Mouse (Mus musculus): ENCODE data around the gene Cnr2. TPM values are rescaled to one million over a fixed set of nuclear protein-coding genes. Genes with fewer than 3 reads are reported as not detected.

The Cnr2 gene
- polyA plus RNA-seq, 1 experiment from 2014 or later, result 0.90 TPM

DNA sequence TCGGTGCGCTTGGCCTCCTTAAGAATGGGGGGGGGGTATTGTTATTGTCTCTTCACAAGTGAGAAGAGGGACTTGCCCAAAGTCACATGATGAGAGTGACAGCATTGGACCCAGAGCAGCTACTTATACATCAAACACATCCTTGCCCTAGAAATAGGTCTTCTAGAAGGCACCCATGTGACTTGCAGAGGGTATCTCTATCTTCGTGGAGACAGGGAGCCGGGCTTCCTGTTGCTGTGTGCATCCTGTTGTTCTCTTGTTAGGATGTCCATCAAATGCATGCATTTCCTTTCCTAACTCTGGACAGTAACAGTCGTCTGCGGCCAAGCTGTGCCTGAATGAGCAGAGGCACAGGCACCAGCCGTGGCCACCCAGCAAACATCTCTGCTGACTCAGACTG lies 16.3 kb downstream of the Cnr2 start:
- H3K27ac ChIP-seq (ENCODE audit: low read length), result no peak overlapping the region

DNA sequence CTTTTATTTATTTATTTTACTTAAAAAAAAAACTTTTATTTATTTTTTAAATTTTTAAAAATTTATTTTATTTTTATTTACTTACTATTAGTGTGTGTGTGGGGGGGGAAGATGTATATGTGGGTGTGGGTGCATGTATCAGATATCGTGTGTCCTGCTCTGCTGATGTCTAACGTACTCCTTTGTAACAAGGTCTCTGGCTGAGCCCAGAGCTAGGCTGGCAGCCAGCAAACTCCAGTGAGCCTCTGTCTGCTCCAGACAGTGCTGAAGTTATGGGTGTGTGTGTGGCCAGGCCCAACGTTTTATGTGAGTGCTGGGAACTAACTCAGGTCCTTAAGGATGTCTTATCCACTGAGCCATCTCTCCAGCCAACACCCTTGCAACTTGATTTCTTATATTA lies 17.0 kb downstream of the Cnr2 start:
- peaks cover 3% of the 10 kb centered on the region; the same call in 1 of the 2 replicates for H3K4me1 ChIP-seq (ENCODE audit: control insufficient read depth, insufficient read depth, low read length)
- no peak overlapping the region for H3K9ac ChIP-seq (ENCODE audit: low read length)
- H3K36me3 ChIP-seq (ENCODE audit: control insufficient read depth, insufficient read depth, low read length), result no peaks in the 10 kb centered on the region
- no peak for ATAC-seq (ENCODE audit: insufficient read depth, low FRiP score)
- no peak overlapping the region for H3K27ac ChIP-seq (ENCODE audit: low read length)
- 50% methylated on average over 3 of the region's 3 CpGs for WGBS
- H3K4me3 ChIP-seq (replicated peaks; ENCODE audit: low read length), result no peak overlapping the region
- no peaks in the 10 kb centered on the region for H3K9me3 ChIP-seq (replicated peaks; ENCODE audit: control insufficient read depth, low read length)
- H3K4me2 ChIP-seq (ENCODE audit: low read depth, low read length), result no peak overlapping the region
- H3K27me3 ChIP-seq (ENCODE audit: control insufficient read depth, insufficient read depth, low read length), result no peaks in the 10 kb centered on the region

More for the DNA sequence above, 16.3 kb downstream of the Cnr2 start:
- Histone ChIP-seq H3K4me2 (ENCODE audit: low read depth, low read length) (no peak overlapping the region), H3K9ac (ENCODE audit: low read length) (no peak overlapping the region), H3K4me3 (replicated peaks; ENCODE audit: low read length) (no peak overlapping the region), H3K36me3 (ENCODE audit: control insufficient read depth, insufficient read depth, low read length) (no peaks in the 10 kb centered on the region), H3K27me3 (ENCODE audit: control insufficient read depth, insufficient read depth, low read length) (no peaks in the 10 kb centered on the region), H3K9me3 (replicated peaks; ENCODE audit: control insufficient read depth, low read length) (no peaks in the 10 kb centered on the region), H3K4me1 (ENCODE audit: control insufficient read depth, insufficient read depth, low read length) (peaks cover 3% of the 10 kb centered on the region; the same call in 1 of the 2 replicates)
- WGBS, result 67% methylated on average over 7 of the region's 7 CpGs
- no peak for ATAC-seq (ENCODE audit: insufficient read depth, low FRiP score)

DNA sequence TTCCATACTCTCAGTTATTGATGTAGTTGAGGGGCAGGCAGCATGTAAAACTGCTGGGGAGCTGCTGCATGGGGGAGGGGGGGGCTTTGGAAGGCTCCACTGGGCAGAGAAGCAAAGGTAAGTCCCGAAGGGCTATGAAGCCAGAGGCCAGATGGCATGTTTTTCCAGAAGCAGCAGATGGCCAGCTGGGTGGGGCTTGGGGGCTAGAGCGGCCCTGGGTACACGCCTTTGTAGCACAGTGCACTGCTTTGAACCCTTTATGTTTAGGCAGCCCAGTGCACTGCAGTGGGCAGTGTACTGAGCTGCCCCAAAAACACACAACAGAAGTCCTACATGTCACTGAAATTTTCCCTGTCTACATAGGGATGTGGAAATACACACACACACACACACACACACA lies 17.6 kb downstream of the Cnr2 start:
- 32% methylated on average over 3 of the region's 3 CpGs for WGBS
- Histone ChIP-seq H3K27ac (ENCODE audit: low read length) (no peak overlapping the region), H3K9me3 (replicated peaks; ENCODE audit: control insufficient read depth, low read length) (no peaks in the 10 kb centered on the region), H3K4me2 (ENCODE audit: low read depth, low read length) (no peak overlapping the region), H3K4me1 (ENCODE audit: control insufficient read depth, insufficient read depth, low read length) (peaks cover 3% of the 10 kb centered on the region; the same call in 1 of the 2 replicates), H3K9ac (ENCODE audit: low read length) (no peak overlapping the region), H3K27me3 (ENCODE audit: control insufficient read depth, insufficient read depth, low read length) (no peaks in the 10 kb centered on the region), H3K4me3 (replicated peaks; ENCODE audit: low read length) (no peak overlapping the region), H3K36me3 (ENCODE audit: control insufficient read depth, insufficient read depth, low read length) (no peaks in the 10 kb centered on the region)
- no peak for ATAC-seq (ENCODE audit: insufficient read depth, low FRiP score)

DNA sequence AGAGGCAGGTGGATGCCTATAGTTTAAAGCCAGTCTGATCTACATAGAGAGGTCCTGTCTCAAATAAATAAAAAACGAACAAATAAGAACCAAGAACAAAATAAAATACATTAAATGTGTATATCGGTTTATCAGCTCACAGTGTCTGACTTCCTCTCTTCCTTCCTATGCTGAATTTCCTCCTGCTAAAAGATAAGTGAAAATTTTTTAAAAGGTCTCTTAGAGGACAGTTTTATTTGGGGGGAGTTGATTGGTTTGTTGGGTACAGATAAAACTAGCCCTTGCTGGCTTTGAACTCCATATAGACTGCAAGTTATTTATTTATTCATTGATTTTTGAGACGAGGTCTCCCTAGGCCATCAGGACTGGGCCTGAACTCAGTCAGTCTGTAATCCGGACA lies 18.2 kb downstream of the Cnr2 start:
- Histone ChIP-seq H3K4me3 (replicated peaks; ENCODE audit: low read length) (no peak overlapping the region), H3K9me3 (replicated peaks; ENCODE audit: control insufficient read depth, low read length) (no peaks in the 10 kb centered on the region), H3K27me3 (ENCODE audit: control insufficient read depth, insufficient read depth, low read length) (no peaks in the 10 kb centered on the region), H3K27ac (ENCODE audit: low read length) (no peak overlapping the region), H3K4me1 (ENCODE audit: control insufficient read depth, insufficient read depth, low read length) (peaks cover 3% of the 10 kb centered on the region; the same call in 1 of the 2 replicates), H3K9ac (ENCODE audit: low read length) (no peak overlapping the region), H3K4me2 (ENCODE audit: low read depth, low read length) (no peak overlapping the region), H3K36me3 (ENCODE audit: control insufficient read depth, insufficient read depth, low read length) (no peaks in the 10 kb centered on the region)
- WGBS, result 59% methylated on average over 4 of the region's 4 CpGs
- ATAC-seq (ENCODE audit: insufficient read depth, low FRiP score), result no peak

DNA sequence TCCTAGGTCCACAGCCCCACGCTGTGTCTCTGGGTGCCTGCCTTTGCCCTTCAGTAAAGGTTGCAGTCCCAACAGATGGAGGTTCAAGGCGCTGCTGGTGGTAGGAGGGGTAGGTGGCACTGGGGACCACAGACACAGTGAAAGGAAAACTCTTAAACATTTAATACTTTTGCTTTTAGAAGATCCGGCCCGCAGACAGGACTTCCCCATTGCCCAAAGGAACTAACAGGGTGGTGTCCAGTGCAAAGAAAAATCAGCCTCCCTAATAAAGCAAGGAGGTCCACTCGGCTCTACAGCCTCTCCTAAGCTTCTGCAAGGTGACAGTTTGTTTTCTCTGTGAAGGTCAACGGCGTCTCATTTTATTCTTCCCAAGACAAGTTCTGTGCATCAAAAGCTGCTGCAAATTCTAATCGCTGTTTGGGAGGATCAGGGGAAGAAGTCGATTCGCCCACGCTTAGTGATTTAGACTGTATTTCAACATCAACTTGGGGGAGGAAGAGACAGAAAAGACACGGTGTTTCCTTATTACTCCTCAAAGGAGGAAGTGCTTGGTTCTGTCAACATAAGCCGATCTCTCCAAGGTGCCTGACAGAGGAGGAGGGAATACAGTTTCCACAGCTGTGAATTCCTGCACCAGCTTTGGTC lies 23.6 kb downstream of the Cnr2 start:
- Histone ChIP-seq H3K27me3 (ENCODE audit: control insufficient read depth, insufficient read depth, low read length) (no peaks in the 10 kb centered on the region), H3K4me3 (replicated peaks; ENCODE audit: low read length) (no peak overlapping the region), H3K9me3 (replicated peaks; ENCODE audit: control insufficient read depth, low read length) (no peaks in the 10 kb centered on the region), H3K36me3 (ENCODE audit: control insufficient read depth, insufficient read depth, low read length) (peaks cover 3% of the 10 kb centered on the region; the same call in 1 of the 2 replicates), H3K9ac (ENCODE audit: low read length) (no peak overlapping the region), H3K4me2 (ENCODE audit: low read depth, low read length) (no peak overlapping the region), H3K4me1 (ENCODE audit: control insufficient read depth, insufficient read depth, low read length) (peaks cover 6% of the 10 kb centered on the region), H3K27ac (ENCODE audit: low read length) (no peak overlapping the region)
- no peak for ATAC-seq (ENCODE audit: insufficient read depth, low FRiP score)
- 75% methylated on average over 13 of the region's 13 CpGs for WGBS

DNA sequence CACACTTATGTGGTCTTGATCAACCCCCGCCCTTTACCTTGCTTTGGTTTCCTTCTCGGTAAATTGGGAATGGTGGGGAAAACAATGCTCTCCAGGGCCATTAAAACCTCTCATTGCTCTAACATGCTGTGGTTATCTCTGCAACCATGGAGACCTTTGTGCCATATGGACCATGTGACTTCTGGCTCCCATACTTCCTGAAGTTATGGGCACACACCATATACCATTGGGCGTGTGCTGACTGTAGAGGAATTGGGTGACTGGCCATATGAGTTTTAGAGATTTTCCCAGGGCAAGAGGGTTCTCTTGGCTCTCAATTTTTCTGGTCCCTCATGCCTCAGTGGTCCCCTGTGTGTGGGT lies 24.1 kb downstream of the Cnr2 start:
- H3K9ac ChIP-seq (ENCODE audit: low read length), result no peak overlapping the region
- WGBS, result 86% methylated on average over 3 of the region's 3 CpGs
- H3K4me1 ChIP-seq (ENCODE audit: control insufficient read depth, insufficient read depth, low read length), result peaks cover 6% of the 10 kb centered on the region
- ATAC-seq (ENCODE audit: insufficient read depth, low FRiP score), result no peak
- H3K27ac ChIP-seq (ENCODE audit: low read length), result 0 out of 2 replicates have a peak overlapping the region, but pooled peaks have one; percentile 16
- no peaks in the 10 kb centered on the region for H3K27me3 ChIP-seq (ENCODE audit: control insufficient read depth, insufficient read depth, low read length)
- H3K4me3 ChIP-seq (replicated peaks; ENCODE audit: low read length), result no peak overlapping the region
- H3K36me3 ChIP-seq (ENCODE audit: control insufficient read depth, insufficient read depth, low read length), result peaks cover 3% of the 10 kb centered on the region; the same call in 1 of the 2 replicates
- H3K4me2 ChIP-seq (ENCODE audit: low read depth, low read length), result no peak overlapping the region
- H3K9me3 ChIP-seq (replicated peaks; ENCODE audit: control insufficient read depth, low read length), result no peaks in the 10 kb centered on the region

DNA sequence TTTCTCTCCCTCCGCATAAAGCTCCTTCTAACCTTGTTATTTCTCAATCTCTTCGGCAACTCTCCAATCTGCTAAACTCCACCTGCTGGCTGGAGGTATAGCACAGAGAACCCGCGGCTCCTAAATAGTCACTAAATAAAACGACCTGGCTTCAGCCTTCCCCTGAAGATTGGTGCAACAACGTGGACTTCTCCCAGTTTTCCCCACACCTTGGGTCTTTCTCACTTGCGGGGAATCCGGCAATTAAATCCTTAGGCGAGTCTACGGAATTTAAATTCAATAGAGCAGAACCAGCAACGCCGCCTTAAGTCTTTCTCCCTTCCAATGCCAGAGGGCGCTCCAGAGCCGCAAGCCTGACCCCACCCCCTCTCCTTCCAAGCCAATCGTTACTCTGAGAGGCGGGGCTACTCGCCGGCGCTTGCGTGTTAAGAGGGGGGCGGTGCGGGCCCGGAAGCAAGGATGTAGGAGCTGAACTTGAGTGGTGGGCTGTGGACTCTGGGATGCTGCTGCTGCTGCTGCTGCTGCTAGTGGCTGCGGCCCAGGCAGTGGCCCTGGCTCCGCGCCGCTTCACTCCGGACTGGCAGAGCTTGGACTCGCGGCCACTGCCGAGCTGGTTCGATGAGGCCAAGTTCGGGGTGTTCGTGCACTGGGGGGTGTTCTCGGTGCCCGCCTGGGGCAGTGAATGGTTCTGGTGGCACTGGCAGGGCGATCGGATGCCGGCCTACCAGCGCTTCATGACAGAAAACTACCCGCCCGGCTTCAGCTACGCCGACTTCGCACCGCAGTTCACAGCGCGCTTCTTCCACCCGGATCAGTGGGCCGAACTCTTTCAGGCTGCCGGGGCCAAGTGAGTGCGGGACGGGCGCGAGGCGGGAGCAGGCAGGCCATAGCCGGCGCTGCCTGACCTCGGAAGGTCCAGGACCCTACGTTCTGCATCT lies 25.4 kb downstream of the Cnr2 start, which contains the start of gene Fuca1:
Gene Fuca1, plus strand, starts transcription at position 432 of the 938 bp plus-strand sequence.
- peak within 1 kb of the TSS; percentile 80 for H3K4me3 ChIP-seq (replicated peaks; ENCODE audit: low read length)
- peaks cover 3% of the 10 kb centered on the region; the same call in 1 of the 2 replicates for H3K36me3 ChIP-seq (ENCODE audit: control insufficient read depth, insufficient read depth, low read length)
- H3K27ac ChIP-seq (ENCODE audit: low read length), result peak within 1 kb of the TSS; percentile 73
- peak within 1 kb of the TSS; percentile 79 for H3K9ac ChIP-seq (ENCODE audit: low read length)
- 1% methylated on average over 60 of the region's 60 CpGs for WGBS
- peak within 1 kb of the TSS; percentile 81 for H3K4me2 ChIP-seq (ENCODE audit: low read depth, low read length)
- ATAC-seq (ENCODE audit: insufficient read depth, low FRiP score), result peak; percentile 92
- H3K27me3 ChIP-seq (ENCODE audit: control insufficient read depth, insufficient read depth, low read length), result no peaks in the 10 kb centered on the region
- H3K9me3 ChIP-seq (replicated peaks; ENCODE audit: control insufficient read depth, low read length), result no peaks in the 10 kb centered on the region
- peaks cover 6% of the 10 kb centered on the region for H3K4me1 ChIP-seq (ENCODE audit: control insufficient read depth, insufficient read depth, low read length)

DNA sequence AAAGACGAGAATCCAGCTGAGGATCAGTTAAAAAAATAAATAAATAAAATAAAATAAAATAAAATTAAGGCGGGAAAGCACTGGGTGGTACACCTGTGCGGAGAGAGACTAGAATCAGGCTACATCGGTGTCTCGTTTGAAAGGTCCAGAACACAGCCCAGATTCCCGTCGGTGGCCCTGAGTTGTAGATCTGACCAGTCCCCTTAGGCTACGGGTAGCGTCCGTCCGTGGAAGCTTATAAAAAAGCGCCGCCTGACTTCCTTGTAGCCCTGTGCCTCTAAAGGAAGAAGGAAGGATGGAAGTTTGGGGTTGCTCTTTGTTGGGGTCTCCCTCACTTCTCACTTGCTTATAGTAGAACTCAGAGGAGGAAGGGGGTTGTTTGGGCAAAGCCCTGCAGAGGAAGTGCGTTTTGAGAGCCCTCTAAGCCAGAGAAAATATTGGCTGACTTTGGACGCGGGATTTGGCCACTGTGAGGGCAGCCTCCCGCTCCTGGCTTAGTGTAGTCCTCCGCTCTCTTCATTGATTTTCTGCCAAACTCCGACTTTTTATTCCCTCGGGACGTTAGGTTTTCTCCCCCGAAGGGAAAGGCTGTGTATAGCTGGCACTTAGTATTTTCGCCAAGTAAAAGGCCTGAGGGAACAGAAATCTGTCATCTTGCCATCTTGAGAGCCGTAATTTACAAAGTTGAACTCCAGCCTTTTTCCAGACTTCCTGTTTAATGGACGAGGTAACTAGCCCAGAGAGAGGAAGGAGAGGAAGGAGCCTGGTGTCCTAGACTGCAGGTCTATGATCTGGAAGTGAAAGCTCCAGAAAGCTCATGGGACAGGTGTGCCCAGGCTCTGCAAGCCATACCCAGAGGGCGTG lies 26.3 kb downstream of the Cnr2 start:
- Histone ChIP-seq H3K36me3 (ENCODE audit: control insufficient read depth, insufficient read depth, low read length) (peaks cover 3% of the 10 kb centered on the region; the same call in 1 of the 2 replicates), H3K4me1 (ENCODE audit: control insufficient read depth, insufficient read depth, low read length) (peaks cover 6% of the 10 kb centered on the region), H3K4me3 (replicated peaks; ENCODE audit: low read length) (peak overlapping the region; percentile 80), H3K27ac (ENCODE audit: low read length) (peak overlapping the region; percentile 73), H3K27me3 (ENCODE audit: control insufficient read depth, insufficient read depth, low read length) (no peaks in the 10 kb centered on the region), H3K9ac (ENCODE audit: low read length) (peak overlapping the region; percentile 79), H3K9me3 (replicated peaks; ENCODE audit: control insufficient read depth, low read length) (no peaks in the 10 kb centered on the region), H3K4me2 (ENCODE audit: low read depth, low read length) (peak overlapping the region; percentile 81)
- 2% methylated on average over 26 of the region's 26 CpGs for whole genome bisulfite sequencing
- 0 out of 2 replicates have a peak, but pooled peaks have one; percentile 4 for ATAC-seq (ENCODE audit: insufficient read depth, low FRiP score)
